Mouse (Mus musculus) kidney, adult 2 months (tissue): ENCODE results near the gene Gatd1. TPM values are rescaled to one million over a fixed set of nuclear protein-coding genes. Genes with fewer than 3 reads are reported as not detected.
"Not testable (repeated sequence)": the region's sequence is repeated elsewhere in the genome, so short reads cannot be mapped to it uniquely, and the experiment has no call there.

Experiments used
- DNase-seq: peaks from one replicate; pipeline ENCODE4 v3.0.0; 2021
- H3K27ac ChIP-seq: fragments of 200-500 bp; 2 replicates; pipeline ENCODE4 v1.5.1; 2012; ENCODE audit warnings: low read depth, low read length, control low read depth, inconsistent platforms; ENCODE audit not compliant: insufficient read depth
- H3K27me3 ChIP-seq: fragments of 200-500 bp; replicated peaks from 2 replicates; pipeline ENCODE4 v1.6.1; 2012; ENCODE audit warnings: mild to moderate bottlenecking, moderate library complexity, low read length, inconsistent platforms; ENCODE audit not compliant: control insufficient read depth, insufficient read depth
- H3K36me3 ChIP-seq: fragments of 200-500 bp; 2 replicates; pipeline ENCODE4 v1.6.1; 2012; ENCODE audit warnings: mild to moderate bottlenecking, moderate library complexity, low read length, inconsistent platforms; ENCODE audit not compliant: control insufficient read depth, insufficient read depth
- H3K4me1 ChIP-seq: fragments of 200-500 bp; 2 replicates; pipeline ENCODE4 v1.6.1; 2011; ENCODE audit warnings: low read length; ENCODE audit not compliant: control insufficient read depth, insufficient read depth
- H3K4me3 ChIP-seq: fragments of 200-500 bp; 2 replicates; pipeline ENCODE4 v1.5.1; 2011; ENCODE audit warnings: mild to moderate bottlenecking, low read depth, low read length, control low read depth; ENCODE audit not compliant: insufficient read depth
- CTCF ChIP-seq: fragments of 200-500 bp; conservative IDR thresholded peaks from 2 replicates; pipeline ENCODE4 v1.5.1; 2011; ENCODE audit warnings: low read depth, mild to moderate bottlenecking, control low read depth, low read length, moderate library complexity, mixed read lengths; ENCODE audit not compliant: insufficient read depth, insufficient read length
- POLR2A ChIP-seq: fragments of 200-500 bp; IDR thresholded peaks from one replicate; pipeline ENCODE4 v1.6.1; 2011; ENCODE audit warnings: low read depth, low read length, control low read depth
- WGBS: fragments of 180-500 bp; shearing (Covaris S2); methylation state at CpG from one replicate; pipeline ENCODE4 v1.1.7; 2018; 5-methylcytosine and 5-hydroxymethylcytosine counted together
- polyA plus RNA-seq: library from polyadenylated mRNA; depleted of rRNA; stranded (reverse); fragments of >200 nt; gene quantifications from 2 replicates; pipeline ENCODE4 v1.2.3, GENCODE M21; 2012

The Gatd1 gene
- polyA plus RNA-seq, 1 experiment, result 51.7 TPM

DNA sequence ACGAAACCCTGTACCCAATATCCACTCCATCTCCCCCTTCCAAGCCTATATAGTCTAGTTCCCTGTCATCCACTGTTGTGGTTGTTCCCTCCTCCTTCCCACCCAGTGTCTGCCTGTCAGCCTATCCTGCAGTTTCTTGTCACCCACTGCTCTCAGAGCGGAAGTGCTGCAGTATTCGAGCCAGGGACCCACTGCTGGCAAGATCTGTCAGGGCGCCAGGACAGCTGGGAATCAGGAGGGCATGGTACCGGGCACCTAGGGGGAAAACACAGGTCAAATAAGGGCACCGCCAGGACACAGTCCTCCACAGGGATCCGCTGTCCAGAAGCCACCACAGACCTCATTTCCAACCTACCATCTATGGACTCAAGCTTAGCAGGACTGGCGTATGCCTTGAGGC lies 3.3 kb downstream of the Gatd1 start:
- peaks cover 4% of the 10 kb centered on the region; the same call in 1 of the 2 replicates for H3K4me1 ChIP-seq
- TF ChIP-seq POLR2A, result no peak
- 87% methylated on average over 8 of the region's 8 CpGs for WGBS
- H3K27ac ChIP-seq, result no peak overlapping the region
- H3K36me3 ChIP-seq, result no peaks in the 10 kb centered on the region; the same call in 1 of the 2 replicates
- no peaks in the 10 kb centered on the region for H3K27me3 ChIP-seq
- DNase-seq, result no peak
- H3K4me3 ChIP-seq, result no peak overlapping the region

DNA sequence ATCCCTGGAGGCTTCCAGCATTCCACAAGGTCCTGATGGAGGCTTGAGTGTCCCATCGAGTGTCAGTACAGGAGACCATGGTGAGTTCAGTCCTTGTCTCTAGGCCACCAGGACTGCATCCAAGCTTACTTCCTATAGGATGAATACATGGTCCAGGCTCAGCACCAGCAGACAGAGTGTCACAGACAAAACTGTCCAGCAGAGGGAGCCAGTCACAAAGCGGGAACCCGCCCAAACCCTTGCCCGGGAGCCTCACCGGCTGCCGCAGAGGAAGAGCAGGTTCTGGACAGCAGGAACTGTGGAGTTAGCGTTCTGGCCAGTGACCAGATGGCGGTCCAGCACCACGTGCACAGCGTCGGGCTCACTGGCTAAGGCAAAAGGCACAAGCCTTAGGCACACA lies 5.1 kb downstream of the Gatd1 start:
- no peaks in the 10 kb centered on the region; the same call in 1 of the 2 replicates for H3K4me1 ChIP-seq
- H3K27ac ChIP-seq, result no peak overlapping the region
- TF ChIP-seq CTCF, result peak; percentile 93
- TF ChIP-seq POLR2A, result no peak
- DNase-seq, result peak; percentile 92
- H3K4me3 ChIP-seq, result no peak overlapping the region
- 5% methylated on average over 11 of the region's 11 CpGs for WGBS
- no peaks in the 10 kb centered on the region; the same call in 1 of the 2 replicates for H3K36me3 ChIP-seq
- no peaks in the 10 kb centered on the region for H3K27me3 ChIP-seq

DNA sequence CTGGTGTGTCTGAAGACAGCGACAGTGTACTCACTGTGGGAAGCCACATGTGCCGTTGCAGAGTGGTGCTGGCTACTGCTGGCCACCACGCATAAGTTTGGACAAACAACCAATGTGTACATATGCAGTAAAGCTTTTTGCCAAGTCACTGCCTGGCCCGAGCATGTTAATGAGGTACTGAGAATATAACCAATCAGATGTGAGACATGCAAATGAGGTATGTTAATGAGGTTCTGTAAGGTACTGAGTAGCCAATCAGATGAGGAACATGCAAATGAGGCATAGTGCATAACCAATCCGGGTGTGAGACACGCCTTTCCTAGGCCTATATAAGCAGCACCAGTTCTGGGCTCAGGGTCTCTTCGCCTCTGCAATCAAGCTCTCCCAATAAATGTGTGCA lies 6.3 kb downstream of the Gatd1 start:
- H3K4me3 ChIP-seq, DNase-seq, H3K36me3 ChIP-seq, H3K4me1 ChIP-seq, H3K27ac ChIP-seq, H3K27me3 ChIP-seq: not testable (repeated sequence)
- 95% methylated on average over 7 of the region's 7 CpGs for WGBS

DNA sequence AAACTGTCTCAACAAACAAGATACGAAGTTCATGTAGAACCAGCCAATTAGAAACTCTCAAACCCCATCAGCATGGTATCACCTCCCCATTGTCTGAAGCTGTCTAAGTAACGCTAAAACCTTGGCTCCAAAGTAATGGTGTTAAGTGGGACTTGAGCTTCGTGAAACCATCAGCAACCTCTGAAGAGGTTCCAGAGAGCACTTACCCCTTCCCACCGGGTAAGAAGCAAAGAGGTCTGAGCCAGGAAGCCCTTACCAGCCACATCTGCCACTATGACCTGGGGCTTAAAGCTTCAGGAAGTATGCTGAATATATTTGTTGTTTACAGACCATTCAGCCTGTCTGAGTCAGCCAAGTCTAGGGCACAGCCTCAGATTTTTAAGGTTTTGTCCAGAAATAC lies 8.5 kb downstream of the Gatd1 start:
- H3K27ac ChIP-seq, result no peak overlapping the region
- H3K4me1 ChIP-seq, result no peaks in the 10 kb centered on the region
- WGBS, result 73% methylated on average over 4 of the region's 4 CpGs
- no peak for DNase-seq
- 0 out of 2 replicates have a peak, but pooled peaks cover 2% of the 10 kb centered on the region for H3K36me3 ChIP-seq
- no peak for TF ChIP-seq POLR2A
- H3K27me3 ChIP-seq, result no peaks in the 10 kb centered on the region
- H3K4me3 ChIP-seq, result no peak overlapping the region

DNA sequence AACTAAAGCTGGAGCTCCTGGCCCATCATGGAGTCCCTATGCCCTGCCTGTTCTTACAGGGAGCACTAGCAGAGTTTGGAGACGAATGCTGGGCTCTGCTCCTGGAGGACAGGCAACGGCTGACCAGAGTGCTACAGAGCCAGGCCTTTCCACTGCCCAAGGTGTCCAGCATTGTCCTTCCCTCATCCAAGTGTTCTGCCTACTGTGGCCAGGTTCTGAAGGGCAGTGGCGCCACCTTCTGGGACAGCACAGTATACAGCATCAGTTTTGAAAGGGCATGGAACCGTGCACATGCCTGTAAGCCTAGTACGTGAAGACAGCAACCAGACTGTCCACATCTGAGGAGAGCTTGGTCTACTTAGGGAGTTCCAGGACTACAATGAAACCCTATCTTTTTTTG lies 10.6 kb downstream of the Gatd1 start:
- Histone ChIP-seq H3K36me3 (0 out of 2 replicates have a peak, but pooled peaks cover 2% of the 10 kb centered on the region), H3K27ac (no peak overlapping the region), H3K4me3 (no peak overlapping the region), H3K4me1 (no peaks in the 10 kb centered on the region), H3K27me3 (no peaks in the 10 kb centered on the region)
- TF ChIP-seq CTCF, result peak; percentile 99
- TF ChIP-seq POLR2A, result no peak
- DNase-seq, result peak; percentile 72
- 24% methylated on average over 5 of the region's 5 CpGs for WGBS

DNA sequence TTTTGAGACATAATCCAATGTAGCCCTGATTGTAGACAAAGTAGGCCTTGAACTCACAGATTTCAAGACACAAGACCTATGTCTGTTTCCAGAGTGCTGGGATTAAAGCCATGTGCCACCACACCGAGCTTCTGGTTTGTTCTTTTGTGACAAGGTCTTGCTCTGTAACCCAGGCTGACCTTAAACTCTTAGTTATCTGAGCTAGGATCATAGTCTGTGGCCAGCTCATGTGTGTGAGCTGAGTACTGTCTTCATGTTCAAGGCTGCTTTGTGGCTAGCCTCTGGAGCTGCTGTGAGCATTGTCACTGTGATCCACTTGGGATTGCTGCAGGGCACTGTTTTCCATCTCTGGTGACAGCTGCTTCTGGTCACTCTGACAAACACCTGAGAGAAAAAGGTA lies 18.6 kb downstream of the Gatd1 start:
- 51% methylated on average over 1 of the region's 1 CpGs for WGBS
- DNase-seq, result no peak
- TF ChIP-seq POLR2A (no peak), CTCF (no peak)

DNA sequence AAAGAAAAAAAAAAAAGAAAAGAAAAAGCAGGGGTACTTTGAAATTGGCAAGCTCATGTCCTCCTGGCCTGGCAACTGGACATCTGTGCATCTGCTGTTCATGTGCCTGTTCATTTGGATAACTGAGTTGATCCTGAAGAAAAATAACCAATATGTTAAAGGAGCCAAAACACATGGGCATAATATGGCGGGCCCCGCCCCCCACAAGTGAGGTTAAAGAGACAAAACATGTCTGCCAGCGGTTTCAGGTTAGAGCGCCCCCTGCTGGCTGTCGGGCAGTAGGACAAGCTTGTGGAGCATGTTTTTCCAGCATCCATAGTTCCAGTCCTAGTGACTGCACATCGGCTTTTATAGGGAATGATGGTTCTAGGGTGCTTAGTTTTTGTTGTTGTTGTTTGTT lies 19.2 kb downstream of the Gatd1 start:
- Histone ChIP-seq H3K27ac (no peak overlapping the region), H3K4me1 (peaks cover 8% of the 10 kb centered on the region; the same call in 1 of the 2 replicates), H3K4me3 (no peak overlapping the region), H3K27me3 (no peaks in the 10 kb centered on the region), H3K36me3 (no peaks in the 10 kb centered on the region)
- 25% methylated on average over 6 of the region's 6 CpGs for WGBS
- DNase-seq, result peak; percentile 72
- TF ChIP-seq POLR2A, result no peak
- peak; percentile 75 for TF ChIP-seq CTCF

More for the DNA sequence above, 18.6 kb downstream of the Gatd1 start:
- Histone ChIP-seq H3K4me1 (peaks cover 8% of the 10 kb centered on the region; the same call in 1 of the 2 replicates), H3K27me3 (no peaks in the 10 kb centered on the region), H3K4me3 (no peak overlapping the region), H3K27ac (no peak overlapping the region), H3K36me3 (no peaks in the 10 kb centered on the region)

DNA sequence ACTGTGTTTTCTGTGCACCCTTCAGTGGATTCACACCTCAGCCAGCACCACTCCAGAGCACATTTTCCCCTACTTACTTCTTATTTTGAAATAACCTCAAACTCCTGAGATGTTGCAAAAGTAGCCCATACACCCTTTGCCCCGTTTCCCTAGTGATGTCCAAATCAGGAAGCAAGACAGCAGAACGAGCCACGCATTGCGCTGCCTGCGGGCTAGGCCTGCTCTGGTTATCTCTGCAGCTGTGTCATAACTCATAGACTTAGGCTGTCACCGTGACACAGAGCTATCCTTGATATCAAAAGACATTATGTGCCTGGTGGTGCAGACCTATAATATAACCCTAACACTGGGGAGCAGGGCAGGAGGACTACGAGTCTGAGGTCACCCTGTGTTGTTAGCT lies 19.8 kb downstream of the Gatd1 start:
- 74% methylated on average over 7 of the region's 7 CpGs for WGBS
- Histone ChIP-seq H3K4me3 (no peak overlapping the region), H3K36me3 (no peaks in the 10 kb centered on the region), H3K27ac (no peak overlapping the region), H3K27me3 (no peaks in the 10 kb centered on the region), H3K4me1 (peaks cover 8% of the 10 kb centered on the region; the same call in 1 of the 2 replicates)
- no peak for DNase-seq
- TF ChIP-seq CTCF (no peak), POLR2A (no peak)
